Mouse (Mus musculus) kidney, adult 2 months (tissue): Measurements from ENCODE around the gene Foxf1.

Source experiments
- CTCF ChIP-seq: fragments of 200-500 bp; conservative IDR thresholded peaks from 2 replicates; pipeline ENCODE4 v1.5.1; 2011; ENCODE audit warnings: low read depth, mild to moderate bottlenecking, control low read depth, low read length, moderate library complexity, mixed read lengths; ENCODE audit not compliant: insufficient read depth, insufficient read length
- POLR2A ChIP-seq: fragments of 200-500 bp; IDR thresholded peaks from one replicate; pipeline ENCODE4 v1.6.1; 2011; ENCODE audit warnings: low read depth, low read length, control low read depth

- TF ChIP-seq POLR2A (no peak), CTCF (no peak)
Observed at GRCm38 (mm10) chr8:121082218-121083092, 1.7 kb upstream of the Foxf1 start.
